Mouse (Mus musculus): ENCODE measurements around the gene Nlgn2. TPM values are rescaled to one million over a fixed set of nuclear protein-coding genes. Genes with fewer than 3 reads are reported as not detected.

The Nlgn2 gene
- total RNA-seq, 2 experiments from 2014 or later, result 1.9 to 2.9 TPM

DNA sequence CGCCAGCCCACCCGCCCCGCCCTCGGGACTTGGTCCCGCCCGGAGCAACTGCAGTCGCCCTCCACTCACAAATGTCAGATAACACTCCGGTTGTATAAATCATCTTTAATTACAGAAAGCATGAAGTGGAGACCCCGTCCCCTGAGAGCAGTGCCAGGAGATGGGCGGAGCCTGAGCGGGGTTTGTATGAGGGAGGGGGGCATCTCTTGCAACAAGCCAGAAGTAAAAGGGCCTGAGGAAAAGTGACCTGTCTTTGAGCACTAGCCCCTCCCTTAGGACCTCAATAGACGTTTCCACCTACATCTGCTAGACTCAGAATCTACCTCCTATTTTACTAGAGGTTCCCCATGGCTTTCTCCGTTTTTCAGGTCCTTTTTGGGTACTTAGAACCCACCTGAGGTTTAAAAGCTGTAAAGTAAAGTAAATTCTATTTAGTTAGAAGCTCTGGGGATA, 41.6 kb downstream of the Nlgn2 start:
- no peak for DNase-seq (ENCODE audit: low spot score)

DNA sequence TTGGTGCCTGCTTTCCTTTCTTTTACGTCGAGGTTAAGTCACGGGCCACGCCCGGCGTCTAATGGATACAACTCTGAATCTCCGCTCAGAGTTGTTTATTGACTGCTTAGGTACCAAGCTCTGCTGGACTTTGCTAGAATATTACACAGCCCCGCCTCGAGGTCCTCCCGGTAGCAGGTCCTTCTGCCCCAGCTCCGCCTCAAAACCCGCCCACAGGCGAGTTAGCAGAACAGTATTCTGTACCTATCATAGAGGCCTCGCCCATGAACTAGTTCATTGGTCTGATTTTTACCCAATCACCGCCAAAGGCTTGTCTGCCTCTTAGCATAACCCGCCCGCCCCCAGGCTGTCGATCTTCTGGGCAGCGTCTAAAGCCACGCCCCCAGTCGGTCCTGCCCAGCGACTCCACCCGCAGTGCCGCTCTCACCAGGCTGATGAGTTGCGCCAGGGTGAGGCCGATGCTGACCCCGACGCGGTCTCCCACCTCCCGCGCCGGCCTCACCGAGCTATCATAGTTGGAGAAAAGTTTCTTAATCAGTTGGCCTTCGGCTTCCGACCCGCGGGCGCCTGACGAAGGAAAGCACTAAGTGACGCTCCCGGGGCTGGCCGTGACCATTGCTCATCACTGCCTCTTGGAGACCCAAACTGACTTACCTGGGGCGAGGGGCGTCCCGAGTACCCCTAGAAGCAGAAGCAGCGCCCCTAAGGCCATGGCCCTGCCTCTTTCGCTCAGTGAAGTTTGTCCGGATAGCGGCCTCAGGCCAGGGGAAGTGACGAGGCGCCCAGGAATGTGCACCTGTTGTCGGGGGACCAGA, 42.2 kb downstream of the Nlgn2 start, which contains the start of gene Chrnb1:
Gene Chrnb1, minus strand, starts transcription at position 776 of the 815 bp plus-strand sequence.
- peak; percentile 97 for DNase-seq (ENCODE audit: low spot score)

DNA sequence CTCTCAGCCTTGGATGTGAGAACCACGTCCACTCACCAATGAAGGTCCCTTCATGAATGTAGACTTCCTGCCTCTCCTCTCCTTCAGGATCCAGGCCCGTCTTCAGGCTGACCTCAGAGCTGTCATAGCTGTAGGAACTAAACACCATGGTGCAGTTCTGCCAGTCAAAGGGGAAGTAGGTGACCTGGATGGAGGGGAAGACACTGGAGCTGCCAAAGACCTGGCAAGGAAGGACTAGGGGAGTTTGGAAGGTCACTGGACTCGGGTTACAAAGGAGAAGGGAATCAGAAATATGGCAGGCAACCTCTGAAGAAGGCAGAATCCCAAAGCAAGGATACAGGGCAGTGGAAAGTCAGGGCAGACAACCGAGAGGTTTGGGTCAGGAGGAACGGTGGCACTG, 44.2 kb downstream of the Nlgn2 start:
- DNase-seq (ENCODE audit: low spot score), result peak; percentile 47

DNA sequence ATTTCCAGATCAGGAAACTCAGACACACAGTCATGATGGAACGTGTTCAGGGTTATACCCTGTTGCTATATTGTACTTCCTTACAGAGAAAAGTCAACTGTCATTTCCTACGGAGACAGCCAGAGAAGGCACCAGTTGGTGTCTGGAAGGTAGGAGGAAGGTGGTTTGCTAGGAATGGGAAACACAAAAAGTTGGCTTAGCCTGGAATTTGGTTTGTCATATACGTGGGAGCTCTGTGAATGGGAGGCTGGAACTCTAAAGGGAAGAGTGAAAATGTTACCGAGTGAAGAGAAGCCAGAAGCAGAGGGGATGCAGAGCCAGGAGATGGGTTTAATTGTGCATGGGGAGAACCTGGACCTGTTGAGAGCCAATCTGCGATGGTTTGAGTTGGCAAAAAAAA, 46.2 kb downstream of the Nlgn2 start:
- DNase-seq (ENCODE audit: low spot score), result no peak

DNA sequence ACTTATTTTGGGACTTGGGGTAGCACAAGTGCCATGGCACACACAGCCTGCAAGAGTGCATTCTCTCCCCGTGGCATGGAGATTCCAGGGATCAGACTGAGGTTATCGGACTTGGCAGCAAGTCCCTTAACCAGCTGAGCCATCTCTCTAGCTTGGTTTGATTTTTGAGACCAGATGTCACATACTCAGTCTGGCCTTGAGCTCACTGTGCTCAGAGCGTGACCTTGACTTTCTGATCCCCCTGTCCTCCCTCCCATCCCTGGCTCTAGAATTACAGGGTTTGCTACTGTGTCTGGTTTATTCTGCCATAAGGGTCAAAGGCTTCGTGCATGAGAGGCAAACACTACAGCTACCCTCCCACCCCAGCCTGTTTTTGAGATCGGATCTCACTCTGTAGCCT, 48.2 kb downstream of the Nlgn2 start:
- no peak for DNase-seq (ENCODE audit: low spot score)

DNA sequence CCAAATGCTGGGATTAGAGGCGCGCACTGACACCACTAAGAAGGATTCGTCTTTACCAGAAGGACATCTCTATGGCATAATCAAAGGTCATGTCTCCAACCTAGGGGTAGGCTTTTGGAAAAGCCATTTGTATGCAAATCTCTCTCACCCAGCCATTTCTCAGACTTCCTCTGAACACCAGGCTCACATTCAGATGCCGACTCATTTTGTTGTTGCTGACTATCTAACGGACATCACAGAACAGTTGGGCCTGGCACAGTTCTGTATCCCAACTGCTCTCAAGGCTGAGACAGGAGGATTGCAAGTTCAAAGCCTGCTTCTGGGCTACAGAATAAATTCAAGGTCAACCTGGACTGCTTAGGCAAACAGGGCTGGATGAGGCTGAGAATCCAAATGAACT, 50.3 kb downstream of the Nlgn2 start:
- DNase-seq (ENCODE audit: low spot score), result no peak

DNA sequence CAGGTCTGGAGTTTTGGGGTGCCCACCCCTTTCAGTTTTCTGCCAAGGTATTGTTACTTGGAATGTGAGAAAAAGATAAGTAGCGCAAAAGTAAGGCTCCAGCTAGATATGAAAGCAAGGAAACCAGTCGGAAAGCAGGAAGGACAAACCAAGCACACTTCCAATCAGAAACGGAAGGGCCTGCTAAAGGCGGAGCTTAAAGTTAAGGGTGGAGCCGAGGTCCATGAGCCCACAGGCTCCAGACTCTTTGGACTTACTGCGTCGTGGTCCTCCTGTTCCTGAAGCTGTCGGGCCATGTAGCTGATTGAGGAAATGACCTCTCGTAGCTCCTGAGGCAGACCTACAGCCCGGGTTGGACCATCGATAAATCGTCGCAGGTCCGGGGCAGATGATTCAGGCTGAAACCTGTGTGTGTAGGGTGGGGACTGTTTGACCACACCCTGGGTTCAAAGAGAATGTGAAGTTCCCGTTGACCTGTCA, 52.8 kb downstream of the Nlgn2 start:
- DNase-seq (ENCODE audit: low spot score), result peak; percentile 47

DNA sequence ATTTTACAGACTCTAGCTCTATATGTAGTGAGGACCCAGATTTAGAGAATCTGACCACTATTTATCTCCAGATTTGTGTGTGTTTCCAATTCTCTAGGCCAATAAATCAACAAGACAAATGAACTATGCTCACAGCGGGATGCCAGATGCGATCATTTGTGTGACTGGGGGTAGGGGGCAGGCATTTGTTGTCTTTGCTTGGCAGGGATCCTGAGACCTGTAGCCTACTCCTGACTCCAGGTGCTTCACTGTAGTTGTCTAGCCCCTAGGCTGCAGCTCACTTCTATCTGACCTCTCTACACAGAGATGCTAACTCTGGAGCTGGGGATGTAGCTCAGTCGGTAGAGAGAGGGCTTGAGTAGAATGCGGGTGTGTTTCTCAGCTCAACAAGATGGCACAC, 55.8 kb downstream of the Nlgn2 start:
- DNase-seq (ENCODE audit: low spot score), result no peak

DNA sequence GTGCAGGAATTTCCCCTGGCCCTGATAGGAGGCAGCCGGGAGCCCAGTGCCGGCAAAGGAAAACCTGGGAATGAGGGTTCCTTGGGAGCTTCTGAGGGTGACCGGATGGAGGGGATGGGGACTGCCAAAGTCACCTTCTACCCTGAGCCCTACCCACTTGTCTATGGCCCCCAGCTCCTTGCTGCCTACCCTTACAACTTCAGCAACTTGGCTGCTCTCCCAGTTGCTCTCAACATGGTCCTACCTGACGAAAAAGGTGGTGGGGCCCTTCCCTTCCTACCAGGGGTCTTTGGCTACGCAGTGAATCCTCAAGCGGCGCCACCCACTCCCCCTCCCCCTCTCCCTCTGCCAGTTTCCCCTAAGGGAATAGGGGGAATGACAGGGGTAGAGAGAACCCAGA, 58.6 kb downstream of the Nlgn2 start:
- no peak for DNase-seq (ENCODE audit: low spot score)

DNA sequence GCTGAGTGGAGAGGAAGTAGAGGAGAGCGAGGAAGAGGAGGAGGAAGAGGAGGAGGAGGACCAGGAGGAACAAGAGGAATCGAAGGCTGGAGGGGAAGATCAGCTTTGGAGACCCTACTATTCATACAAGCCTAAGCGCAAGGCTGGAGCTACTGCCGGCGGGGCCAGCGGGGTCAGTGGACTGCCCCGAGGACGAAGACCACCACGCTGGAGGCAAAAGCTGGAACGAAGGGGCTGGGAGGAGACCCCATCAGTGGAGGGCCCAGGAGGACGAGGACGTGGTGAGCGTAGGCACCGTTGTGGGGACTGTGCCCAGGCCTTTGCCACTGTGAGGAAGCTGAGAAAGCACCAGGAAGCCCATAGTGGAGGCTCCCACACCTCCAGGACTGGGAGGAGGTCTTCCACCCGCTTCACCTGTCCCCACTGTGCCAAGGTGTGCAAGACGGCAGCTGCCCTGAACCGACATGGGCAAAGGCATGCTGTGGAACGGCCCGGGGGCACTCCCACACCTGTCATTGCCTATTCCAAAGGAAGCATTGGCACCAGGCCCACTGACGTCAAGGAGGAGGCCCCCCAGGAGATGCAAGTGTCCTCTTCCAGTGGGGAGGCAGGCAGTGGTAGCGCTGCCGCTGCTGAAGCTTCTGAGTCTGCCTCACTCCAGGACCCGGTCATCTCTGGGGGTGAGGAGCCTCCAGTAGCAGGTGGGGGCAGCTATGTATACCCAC, 59.2 kb downstream of the Nlgn2 start:
- no peak for DNase-seq (ENCODE audit: low spot score)

DNA sequence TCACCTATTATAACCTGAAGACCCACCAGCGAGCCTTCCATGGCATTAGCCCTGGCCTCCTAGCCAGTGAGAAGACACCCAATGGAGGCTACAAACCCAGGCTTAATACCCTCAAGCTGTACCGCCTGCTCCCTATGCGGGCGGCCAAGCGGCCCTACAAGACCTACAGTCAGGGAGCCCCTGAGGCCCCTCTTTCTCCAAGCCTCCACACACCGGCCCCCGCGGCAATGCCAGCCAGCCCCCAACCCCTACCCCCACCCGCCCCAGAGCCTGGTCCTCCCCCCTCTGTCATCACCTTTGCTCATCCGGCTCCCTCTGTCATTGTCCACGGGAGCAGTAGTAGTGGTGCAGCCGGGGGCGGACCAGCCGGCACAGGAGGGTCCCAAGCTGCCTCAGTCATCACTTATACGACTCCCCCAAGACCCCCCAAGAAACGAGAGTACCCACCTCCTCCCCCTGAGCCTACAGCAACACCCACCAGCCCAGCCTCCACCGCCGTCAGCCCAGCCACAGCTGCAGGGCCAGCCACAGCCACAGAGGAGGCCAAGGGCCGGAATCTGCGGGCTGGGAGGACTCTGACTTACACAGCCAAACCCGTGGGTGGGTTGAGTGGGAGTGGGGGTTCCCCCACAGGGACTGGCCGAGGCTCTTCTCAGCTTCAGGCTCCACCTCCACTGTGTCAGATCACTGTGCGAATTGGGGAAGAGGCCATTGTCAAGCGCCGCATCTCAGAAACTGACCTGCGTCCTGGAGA, 59.9 kb downstream of the Nlgn2 start:
- DNase-seq (ENCODE audit: low spot score), result no peak

DNA sequence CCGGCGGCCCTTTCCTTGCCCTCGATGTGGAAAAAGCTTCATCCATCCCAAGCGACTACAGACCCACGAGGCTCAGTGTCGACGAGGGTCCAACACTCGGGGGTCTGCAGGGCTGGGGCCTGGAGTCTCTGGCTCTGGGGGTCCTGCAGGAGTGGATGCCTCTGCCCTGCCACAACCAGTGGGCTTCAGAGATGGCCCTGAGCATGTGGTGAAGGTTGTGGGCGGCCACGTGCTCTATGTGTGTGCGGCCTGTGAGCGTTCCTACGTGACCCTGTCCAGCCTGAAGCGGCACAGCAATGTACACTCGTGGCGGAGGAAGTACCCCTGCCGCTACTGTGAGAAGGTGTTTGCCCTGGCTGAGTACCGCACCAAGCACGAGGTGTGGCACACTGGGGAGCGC, 61.1 kb downstream of the Nlgn2 start:
- no peak for DNase-seq (ENCODE audit: low spot score)

DNA sequence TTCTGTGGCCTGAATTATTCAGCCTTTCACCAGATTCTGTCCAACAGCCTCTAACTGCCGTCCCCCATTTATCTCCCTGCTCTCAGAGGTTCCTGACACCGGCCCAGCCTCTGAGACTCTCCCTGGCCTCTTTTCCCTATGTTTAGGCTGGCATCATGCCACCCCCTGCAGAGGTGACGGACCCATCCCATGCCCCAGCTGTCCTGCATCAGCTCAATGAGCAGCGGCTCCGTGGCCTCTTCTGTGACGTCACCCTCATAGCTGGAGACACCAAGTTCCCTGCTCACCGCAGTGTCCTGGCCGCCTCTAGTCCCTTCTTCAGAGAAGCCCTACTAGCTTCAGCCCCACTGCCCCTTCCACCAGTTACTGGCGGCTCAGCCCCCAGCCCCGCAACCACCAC, 61.9 kb downstream of the Nlgn2 start:
- DNase-seq (ENCODE audit: low spot score), result no peak

DNA sequence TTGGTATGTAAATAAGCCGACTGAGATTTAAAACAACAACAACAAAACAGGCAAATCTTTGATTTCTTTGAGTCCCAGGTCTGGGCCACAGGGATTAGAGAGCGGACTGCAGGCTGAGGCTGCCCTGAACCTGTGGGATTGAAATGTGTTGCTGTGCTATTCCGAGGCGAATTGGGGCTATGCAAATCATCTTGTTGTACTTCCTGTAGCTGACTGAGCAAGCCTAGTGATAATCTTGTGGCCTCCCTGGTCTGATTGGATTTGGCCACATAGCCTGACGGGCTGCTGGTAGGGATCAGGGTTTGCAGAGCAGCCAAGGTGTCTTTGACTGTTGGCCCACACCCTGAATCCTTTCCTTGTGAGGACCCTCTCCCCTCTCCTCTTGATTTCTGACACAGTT, 62.6 kb downstream of the Nlgn2 start:
- DNase-seq (ENCODE audit: low spot score), result no peak

Small RNAs within 50 kb of the gene (microRNA-seq; reads per million reads assigned to microRNA genes)
- gene Mir6924, result not detected

Other genes starting within 250 kb of the Nlgn2 start
- gene Atp1b2, start 231.8 kb downstream of the Nlgn2 start, total RNA-seq (2021), result 100 to 1,000 TPM; 347 to 393 TPM
- not detected for gene Shbg, start 219.9 kb downstream of the Nlgn2 start, total RNA-seq (2021)
- gene Sat2, start 215.8 kb downstream of the Nlgn2 start, total RNA-seq (2021), result 1 to 10 TPM; 2.5 to 2.6 TPM
- gene Fxr2, start 204.8 kb downstream of the Nlgn2 start, total RNA-seq (2021), result 100 to 1,000 TPM; 101 to 106 TPM
- gene Sox15, start 182.5 kb downstream of the Nlgn2 start, total RNA-seq (2021), result not detected
- 1 to 10 TPM; 7.5 to 9.5 TPM for gene Mpdu1, start 175.1 kb downstream of the Nlgn2 start, total RNA-seq (2021)
- gene Cd68, start 171.6 kb downstream of the Nlgn2 start, total RNA-seq (2021), result 1 to 10 TPM; 1.2 to 4.0 TPM
- 10 to 100 TPM; 69.6 to 97.7 TPM for gene Eif4a1, start 165.4 kb downstream of the Nlgn2 start, total RNA-seq (2021)
- 10 to 100 TPM; 21.9 to 25.4 TPM for gene Senp3, start 155.7 kb downstream of the Nlgn2 start, total RNA-seq (2021)
- gene Tnfsf13, start 152.0 kb downstream of the Nlgn2 start, total RNA-seq (2021), result under 1 TPM; 0.62 to 0.64 TPM
- gene Tnfsf12, start 141.9 kb downstream of the Nlgn2 start, total RNA-seq (2021), result 10 to 100 TPM in 1 of 2 experiments, 1 to 10 TPM in 1; 7.4 to 10.4 TPM
- 1 to 10 TPM; 1.1 to 1.3 TPM for gene Tnfsfm13, start 141.7 kb downstream of the Nlgn2 start, total RNA-seq (2021)
- gene Polr2a, start 79.1 kb downstream of the Nlgn2 start, total RNA-seq (2021), result 10 to 100 TPM; 33.0 to 33.9 TPM
- gene Slc35g3, start 75.8 kb downstream of the Nlgn2 start, total RNA-seq (2021), result not detected
- 10 to 100 TPM; 37.1 to 37.5 TPM for gene Zbtb4, start 71.9 kb downstream of the Nlgn2 start, total RNA-seq (2021)
- 10 to 100 TPM; 30.6 to 31.2 TPM for gene Chrnb1, start 41.8 kb downstream of the Nlgn2 start, total RNA-seq (2021)
- gene Fgf11, start 35.9 kb downstream of the Nlgn2 start, total RNA-seq (2021), result 1 to 10 TPM; 3.5 to 4.0 TPM
- gene Tmem102, start 32.2 kb downstream of the Nlgn2 start, total RNA-seq (2021), result under 1 TPM; 0.14 to 0.18 TPM
- not detected for gene Gm39566, start 22.5 kb downstream of the Nlgn2 start, total RNA-seq (2021)
- not detected for gene Spem2, start 19.3 kb downstream of the Nlgn2 start, total RNA-seq (2021)
- not detected for gene Spem1, start 15.6 kb downstream of the Nlgn2 start, total RNA-seq (2021)
- gene Tmem256, start 730 bp upstream of the Nlgn2 start, total RNA-seq (2021), result 100 to 1,000 TPM; 141 to 164 TPM
- gene Plscr3, start 8.6 kb upstream of the Nlgn2 start, total RNA-seq (2021), result 10 to 100 TPM; 10.1 to 12.7 TPM
- under 1 TPM in 1 of 2 experiments, not detected in 1; 0.07 TPM for gene Tnk1, start 20.9 kb upstream of the Nlgn2 start, total RNA-seq (2021)
- gene Tmem95, start 40.2 kb upstream of the Nlgn2 start, total RNA-seq (2021), result not detected
- gene Kctd11, start 43.6 kb upstream of the Nlgn2 start, total RNA-seq (2021), result 1 to 10 TPM; 1.3 to 1.5 TPM
- under 1 TPM; 0.21 to 0.30 TPM for gene Acap1, start 57.8 kb upstream of the Nlgn2 start, total RNA-seq (2021)
- gene 2810408A11Rik, start 63.2 kb upstream of the Nlgn2 start, total RNA-seq (2021), result under 1 TPM; 0.24 to 0.25 TPM
- gene Neurl4, start 63.3 kb upstream of the Nlgn2 start, total RNA-seq (2021), result 10 to 100 TPM; 25.9 to 27.4 TPM
- 10 to 100 TPM; 50.8 to 55.8 TPM for gene Gps2, start 76.1 kb upstream of the Nlgn2 start, total RNA-seq (2021)
- gene Eif5a, start 84.2 kb upstream of the Nlgn2 start, total RNA-seq (2021), result 100 to 1,000 TPM; 408 to 425 TPM
- 10 to 100 TPM in 1 of 2 experiments, 1 to 10 TPM in 1; 9.3 to 11.4 TPM for gene Ybx2, start 98.0 kb upstream of the Nlgn2 start, total RNA-seq (2021)
- 100 to 1,000 TPM; 424 to 439 TPM for gene Slc2a4, start 110.4 kb upstream of the Nlgn2 start, total RNA-seq (2021)
- gene Cldn7, start 127.0 kb upstream of the Nlgn2 start, total RNA-seq (2021), result not detected
- gene Ctdnep1, start 143.4 kb upstream of the Nlgn2 start, total RNA-seq (2021), result 100 to 1,000 TPM; 222 to 237 TPM
- gene Elp5, start 144.7 kb upstream of the Nlgn2 start, total RNA-seq (2021), result 10 to 100 TPM; 35.1 to 35.3 TPM
- gene Gabarap, start 153.4 kb upstream of the Nlgn2 start, total RNA-seq (2021), result 100 to 1,000 TPM; 211 to 222 TPM
- 10 to 100 TPM; 18.0 to 19.2 TPM for gene Phf23, start 158.0 kb upstream of the Nlgn2 start, total RNA-seq (2021)
- 1 to 10 TPM; 3.5 to 4.3 TPM for gene Dvl2, start 162.8 kb upstream of the Nlgn2 start, total RNA-seq (2021)
- gene Acadvl, start 177.6 kb upstream of the Nlgn2 start, total RNA-seq (2021), result 100 to 1,000 TPM; 319 to 378 TPM
- gene Dlg4, start 179.2 kb upstream of the Nlgn2 start, total RNA-seq (2021), result 1 to 10 TPM; 3.4 to 5.3 TPM
- gene Asgr1, start 216.3 kb upstream of the Nlgn2 start, total RNA-seq (2021), result not detected